Comparison of ENCODE assay signal across 8 mouse cellular contexts in genomic region chr9:66349144-66349859, GRCm38 (mm10). TPM values are rescaled to one million over a fixed set of nuclear protein-coding genes. Genes with fewer than 3 reads are reported as not detected.
DNase-seq lines count a peak whose midpoint lies in the region; ATAC-seq and TF ChIP-seq lines count a peak whose summit lies in the region.

No protein-coding gene starts in this region.

- no peaks in the 10 kb centered on the region; the same call in 1 of the 2 replicates for H3K4me1 ChIP-seq in kidney, adult 2 months (ENCODE audit: control insufficient read depth, insufficient read depth, low read length)
- H3K4me1 ChIP-seq in hindbrain, embryonic 14.5 days (replicated peaks; ENCODE audit: control insufficient read depth, insufficient read depth, low read length) = peaks cover 18% of the 10 kb centered on the region
- H3K4me1 ChIP-seq in midbrain, embryonic 12.5 days = peaks cover 19% of the 10 kb centered on the region

- TF ChIP-seq CTCF in kidney, adult 2 months (conservative IDR thresholded peaks at IDR 0.05; ENCODE audit: insufficient read depth, insufficient read length, low read depth, low read length) = no peak

- no peak for DNase-seq in kidney, adult 2 months
- DNase-seq in kidney, postnatal 4 days = no peak
- peak; percentile 40 for DNase-seq in c-Kit-negative CD71-positive TER-119-positive erythroid progenitor cells, embryonic 14.5 days (ENCODE audit: low read depth, low spot score)
- DNase-seq in hindbrain, embryonic 14.5 days (ENCODE audit: low spot score) = no peak
- no peak for DNase-seq in gastrocnemius, postnatal 4 days (ENCODE audit: low spot score in 2 of 2)
- DNase-seq in layer of hippocampus, postnatal 10 days (ENCODE audit: low spot score in 2 of 2) = no peak
- no peak for DNase-seq in left cerebral cortex, postnatal 14 days (ENCODE audit: low spot score in 2 of 2)

- 46% methylated on average over 8 of the region's 8 CpGs for WGBS in kidney, adult 2 months
- 36% methylated on average over 8 of the region's 8 CpGs for WGBS in hindbrain, embryonic 14.5 days
- 44% methylated on average over 8 of the region's 8 CpGs for WGBS in midbrain, embryonic 12.5 days

- intact Hi-C loops in left cerebral cortex, postnatal 14 days (cut with DNase I) = no loop called here

- no peak overlapping the region for H3K27ac ChIP-seq in kidney, adult 2 months (ENCODE audit: insufficient read depth, low read depth, low read length)
- peak overlapping the region; percentile 97 for H3K27ac ChIP-seq in hindbrain, embryonic 14.5 days
- peak overlapping the region; percentile 99 for H3K27ac ChIP-seq in midbrain, embryonic 12.5 days (replicated peaks)

- peak overlapping the region; percentile 60 for H3K4me2 ChIP-seq in hindbrain, embryonic 14.5 days (replicated peaks)
- H3K4me2 ChIP-seq in midbrain, embryonic 12.5 days (replicated peaks) = peak overlapping the region; percentile 85

- H3K9ac ChIP-seq in hindbrain, embryonic 14.5 days = peak overlapping the region; percentile 98
- H3K9ac ChIP-seq in midbrain, embryonic 12.5 days (replicated peaks) = peak overlapping the region; percentile 96

- peak overlapping the region; percentile 83 for H3K4me3 ChIP-seq in kidney, adult 2 months (ENCODE audit: insufficient read depth, low read depth, low read length)
- peak overlapping the region; percentile 96 for H3K4me3 ChIP-seq in hindbrain, embryonic 14.5 days (replicated peaks; ENCODE audit: low read length)
- H3K4me3 ChIP-seq in midbrain, embryonic 12.5 days = peak overlapping the region; percentile 97

- H3K9me3 ChIP-seq in hindbrain, embryonic 14.5 days (ENCODE audit: control insufficient read depth, low read length) = no peaks in the 10 kb centered on the region
- no peaks in the 10 kb centered on the region for H3K9me3 ChIP-seq in midbrain, embryonic 12.5 days

- no peaks in the 10 kb centered on the region for H3K36me3 ChIP-seq in kidney, adult 2 months (ENCODE audit: control insufficient read depth, insufficient read depth, low read length)
- H3K36me3 ChIP-seq in hindbrain, embryonic 14.5 days (replicated peaks; ENCODE audit: control insufficient read depth, insufficient read depth) = no peaks in the 10 kb centered on the region
- no peaks in the 10 kb centered on the region for H3K36me3 ChIP-seq in midbrain, embryonic 12.5 days

- no peak for ATAC-seq in hindbrain, embryonic 14.5 days (ENCODE audit: low FRiP score)
- ATAC-seq in midbrain, embryonic 12.5 days (ENCODE audit: low FRiP score, low read depth) = no peak; the same call in 1 of the 2 replicates

- no peak for TF ChIP-seq POLR2A in kidney, adult 2 months (IDR thresholded peaks at IDR 0.05; ENCODE audit: low read depth, low read length)

- no peaks in the 10 kb centered on the region for H3K27me3 ChIP-seq in kidney, adult 2 months (replicated peaks; ENCODE audit: control insufficient read depth, insufficient read depth, low read length)
- H3K27me3 ChIP-seq in hindbrain, embryonic 14.5 days (ENCODE audit: control insufficient read depth, insufficient read depth, low read length) = no peaks in the 10 kb centered on the region
- no peaks in the 10 kb centered on the region for H3K27me3 ChIP-seq in midbrain, embryonic 12.5 days

RNA-seq across cellular contexts. Expression of gene Herc1, which starts 0.9 kb away (rescaled TPM):
- polyA plus RNA-seq in kidney, adult 2 months (2012; rRNA removed) = 12.0 TPM in 2 replicates
- polyA plus RNA-seq in hindbrain, embryonic 14.5 days (2014; fragmentation: Nextera tagmentation; extraction: Ambion mirVana) = 53.2 and 54.7 TPM in 2 replicates
- polyA plus RNA-seq in midbrain, embryonic 12.5 days (2016; fragmentation: Nextera tagmentation; extraction: Ambion mirVana) = 49.4 and 53.9 TPM in 2 replicates
- 10 to 100 TPM; 35.7 to 38.7 TPM for total RNA-seq in gastrocnemius, postnatal 4 days (2021)
- total RNA-seq in layer of hippocampus, postnatal 10 days (2021) = 100 to 1,000 TPM; 114 to 122 TPM
- total RNA-seq in left cerebral cortex, postnatal 14 days (2021) = 100 to 1,000 TPM; 116 to 127 TPM
